Mouse (Mus musculus) thymus, adult 2 months (tissue): Measurements from ENCODE around the gene AL732309.1. TPM values are rescaled to one million over a fixed set of nuclear protein-coding genes. Genes with fewer than 3 reads are reported as not detected.

ENCODE experiments used
- DNase-seq: peaks from one replicate; pipeline ENCODE4 v3.0.0; 2021
- H3K27ac ChIP-seq: fragments of 200-500 bp; 2 replicates; pipeline ENCODE4 v1.5.1; 2012; ENCODE audit warnings: low read length, control low read depth; ENCODE audit not compliant: control insufficient read depth, insufficient read depth
- H3K27me3 ChIP-seq: fragments of 200-500 bp; 2 replicates; pipeline ENCODE4 v1.6.1; 2012; ENCODE audit warnings: mild to moderate bottlenecking, low read length, moderate library complexity, mixed read lengths; ENCODE audit not compliant: control insufficient read depth, insufficient read depth
- H3K36me3 ChIP-seq: fragments of 200-500 bp; 2 replicates; pipeline ENCODE4 v1.6.1; 2012; ENCODE audit warnings: mild to moderate bottlenecking, low read length, moderate library complexity; ENCODE audit not compliant: control insufficient read depth, insufficient read depth
- H3K4me1 ChIP-seq: fragments of 200-500 bp; replicated peaks from 2 replicates; pipeline ENCODE4 v1.6.1; 2012; ENCODE audit warnings: low read length; ENCODE audit not compliant: control insufficient read depth, insufficient read depth
- H3K4me3 ChIP-seq: fragments of 200-500 bp; 2 replicates; pipeline ENCODE4 v1.5.1; 2012; ENCODE audit warnings: mild to moderate bottlenecking, low read length, control low read depth, moderate library complexity; ENCODE audit not compliant: control insufficient read depth, insufficient read depth
- CTCF ChIP-seq: fragments of 200-500 bp; IDR thresholded peaks from 2 replicates; pipeline ENCODE4 v1.5.1; 2012; ENCODE audit warnings: mild to moderate bottlenecking, control low read depth, low read length, moderate library complexity, borderline replicate concordance; ENCODE audit not compliant: control insufficient read depth, poor library complexity, insufficient read depth; ENCODE audit errors: extremely low read depth
- POLR2A ChIP-seq: fragments of 200-500 bp; IDR thresholded peaks from 2 replicates; pipeline ENCODE4 v1.6.1; 2012; ENCODE audit warnings: mild to moderate bottlenecking, low read length, control low read depth, moderate library complexity; ENCODE audit not compliant: control insufficient read depth, poor library complexity, insufficient read depth; ENCODE audit errors: extremely low read depth
- WGBS: fragments of 180-500 bp; shearing (Covaris S2); methylation state at CpG from one replicate; pipeline ENCODE4 v1.1.7; 2018; 5-methylcytosine and 5-hydroxymethylcytosine counted together
- polyA plus RNA-seq: library from polyadenylated mRNA; depleted of rRNA; stranded (reverse); fragments of >200 nt; gene quantifications from 2 replicates; pipeline ENCODE4 v1.2.3, GENCODE M21; 2012

AL732309.1 gene
- polyA plus RNA-seq, 1 experiment, result 43.0 TPM

GRCm38 (mm10) chr2:25286314-25286713 lies 39.7 kb upstream of the AL732309.1 start:
- WGBS, result 89% methylated on average over 1 of the region's 1 CpGs
- TF ChIP-seq POLR2A (no peak), CTCF (no peak)
- Histone ChIP-seq H3K27ac (no peak overlapping the region), H3K27me3 (peaks cover 10% of the 10 kb centered on the region; the same call in 1 of the 2 replicates), H3K4me1 (no peaks in the 10 kb centered on the region), H3K4me3 (no peak overlapping the region), H3K36me3 (peaks cover 18% of the 10 kb centered on the region)
- no peak for DNase-seq

- Histone ChIP-seq H3K27ac (no peak overlapping the region), H3K27me3 (peaks cover 6% of the 10 kb centered on the region; the same call in 1 of the 2 replicates), H3K36me3 (peaks cover 25% of the 10 kb centered on the region), H3K4me1 (no peaks in the 10 kb centered on the region), H3K4me3 (no peak overlapping the region)
- WGBS, result 97% methylated on average over 2 of the region's 2 CpGs
- TF ChIP-seq POLR2A, result no peak
- TF ChIP-seq CTCF, result no peak
- DNase-seq, result no peak
Measured at GRCm38 (mm10) chr2:25285551-25285950, 38.9 kb upstream of the AL732309.1 start.

GRCm38 (mm10) chr2:25278928-25279882 lies 32.5 kb upstream of the AL732309.1 start:
- Histone ChIP-seq H3K27me3 (no peaks in the 10 kb centered on the region), H3K27ac (no peak overlapping the region), H3K36me3 (peaks cover 55% of the 10 kb centered on the region), H3K4me1 (no peaks in the 10 kb centered on the region), H3K4me3 (no peak overlapping the region)
- WGBS, result 79% methylated on average over 13 of the region's 13 CpGs
- no peak for TF ChIP-seq POLR2A
- no peak for TF ChIP-seq CTCF
- DNase-seq, result peak; percentile 68

- Histone ChIP-seq H3K4me3 (peak overlapping the region; percentile 87), H3K4me1 (peaks cover 17% of the 10 kb centered on the region), H3K27ac (no peak overlapping the region), H3K36me3 (peaks cover 40% of the 10 kb centered on the region), H3K27me3 (no peaks in the 10 kb centered on the region)
- TF ChIP-seq CTCF (no peak), POLR2A (no peak)
- WGBS, result 39% methylated on average over 16 of the region's 16 CpGs
- no peak for DNase-seq
Measured at GRCm38 (mm10) chr2:25273010-25273409, 26.3 kb upstream of the AL732309.1 start.

- Histone ChIP-seq H3K27ac (no peak overlapping the region), H3K36me3 (peaks cover 35% of the 10 kb centered on the region), H3K4me1 (peaks cover 17% of the 10 kb centered on the region), H3K27me3 (no peaks in the 10 kb centered on the region), H3K4me3 (peak overlapping the region; percentile 87)
- TF ChIP-seq POLR2A (no peak), CTCF (no peak)
- WGBS, result under 1% methylated on average over 29 of the region's 29 CpGs
- DNase-seq, result no peak
Measured at GRCm38 (mm10) chr2:25272515-25272914, 25.9 kb upstream of the AL732309.1 start.

- under 1% methylated on average over 55 of the region's 55 CpGs for WGBS
- H3K36me3 ChIP-seq, result peaks cover 32% of the 10 kb centered on the region
- H3K4me1 ChIP-seq, result peaks cover 17% of the 10 kb centered on the region
- TF ChIP-seq CTCF (peak; percentile 15; the same call in 1 of the 2 replicates), POLR2A (peak; percentile 81)
- DNase-seq, result peak; percentile 97
- no peaks in the 10 kb centered on the region for H3K27me3 ChIP-seq
- peak within 1 kb of the TSS; percentile 61 for H3K27ac ChIP-seq
- H3K4me3 ChIP-seq, result peak within 1 kb of the TSS; percentile 87
Measured at GRCm38 (mm10) chr2:25271827-25272511, 25.3 kb upstream of the AL732309.1 start, which contains the start of the genes Ssna1 and Anapc2. TSS of gene Ssna1 (minus strand) at chr2:25272438. TSS of gene Anapc2 (plus strand) at chr2:25272478.
